Mouse (Mus musculus) megakaryocyte, embryonic 14.5 days (primary cell): Measurements from ENCODE around the gene Nicn1.

ENCODE experiments used
- FLI1 ChIP-seq: IDR thresholded peaks from 2 replicates; pipeline ENCODE4 v1.6.1; 2012; ENCODE audit warnings: low read length, inconsistent platforms, mixed read lengths
- GATA1 ChIP-seq: IDR thresholded peaks from 3 replicates; pipeline ENCODE4 v1.6.1; 2012; ENCODE audit warnings: mixed read lengths, low read length, inconsistent platforms, borderline replicate concordance

GRCm38 (mm10) chr9:108344471-108344870 is 54.2 kb downstream of the Nicn1 start:
- TF ChIP-seq GATA1: no peak
- TF ChIP-seq FLI1: no peak
